Mouse (Mus musculus) forebrain, embryonic 14.5 days (tissue): Measurements from ENCODE around the gene Gxylt1. TPM values are rescaled to one million over a fixed set of nuclear protein-coding genes. Genes with fewer than 3 reads are reported as not detected.

Source experiments
- ATAC-seq: fragments of 200-750 bp; cut with Nextera tagmentation; 2 replicates; pipeline ENCODE4 v1.8.0; 2017; ENCODE audit warnings: mild to moderate bottlenecking, moderate library complexity
- DNase-seq: peaks from one replicate; pipeline ENCODE4 v3.0.0-alpha.2; 2015; ENCODE audit warnings: low spot score
- H3K27ac ChIP-seq: fragments of 300-500 bp; sonication (generic); 2 replicates; pipeline ENCODE4 v1.5.1; 2014; ENCODE audit warnings: low read depth, mild to moderate bottlenecking, control low read depth, low read length, moderate library complexity
- H3K27me3 ChIP-seq: fragments of 300-500 bp; sonication (generic); replicated peaks from 2 replicates; pipeline ENCODE4 v1.6.1; 2014; ENCODE audit warnings: low read length, control low read depth, mixed read lengths; ENCODE audit not compliant: control insufficient read depth, insufficient read depth
- H3K36me3 ChIP-seq: fragments of 300-500 bp; sonication (generic); 2 replicates; pipeline ENCODE4 v1.6.1; 2014; ENCODE audit warnings: low read length, control low read depth; ENCODE audit not compliant: control insufficient read depth, insufficient read depth
- H3K4me1 ChIP-seq: fragments of 300-500 bp; sonication (generic); 2 replicates; pipeline ENCODE4 v1.6.1; 2014; ENCODE audit warnings: antibody characterized with exemption, low read length, control low read depth; ENCODE audit not compliant: control insufficient read depth, insufficient read depth
- H3K4me2 ChIP-seq: fragments of 300-500 bp; sonication (generic); 2 replicates; pipeline ENCODE4 v1.6.1; 2014; ENCODE audit warnings: mild to moderate bottlenecking, control low read depth, low read length
- H3K4me3 ChIP-seq: fragments of 300-500 bp; sonication (generic); 2 replicates; pipeline ENCODE4 v1.5.1; 2014; ENCODE audit warnings: low read depth, low read length, control low read depth
- H3K9ac ChIP-seq: fragments of 300-500 bp; sonication (generic); 2 replicates; pipeline ENCODE4 v1.6.1; 2014; ENCODE audit warnings: mild to moderate bottlenecking, low read length, control low read depth, moderate library complexity
- H3K9me3 ChIP-seq: fragments of 300-500 bp; sonication (generic); replicated peaks from 2 replicates; pipeline ENCODE4 v1.6.1; 2016; ENCODE audit warnings: low read length, control low read depth, mixed read lengths; ENCODE audit not compliant: control insufficient read depth
- WGBS: fragments of 180-500 bp; shearing (Covaris S2); extraction: QIAGEN DNeasy Blood & Tissue Kit; methylation state at CpG from one replicate; pipeline ENCODE4 v1.1.7; 2014; 5-methylcytosine and 5-hydroxymethylcytosine counted together
- polyA plus RNA-seq: library from polyadenylated mRNA; unstranded; fragments of >200 nt; fragmentation: Nextera tagmentation; extraction: Ambion mirVana; gene quantifications from 2 replicates; pipeline ENCODE4 v1.2.1, GENCODE M21; 2014

Gxylt1 gene
- polyA plus RNA-seq, 1 experiment from 2014 or later = 7.8 TPM

DNA sequence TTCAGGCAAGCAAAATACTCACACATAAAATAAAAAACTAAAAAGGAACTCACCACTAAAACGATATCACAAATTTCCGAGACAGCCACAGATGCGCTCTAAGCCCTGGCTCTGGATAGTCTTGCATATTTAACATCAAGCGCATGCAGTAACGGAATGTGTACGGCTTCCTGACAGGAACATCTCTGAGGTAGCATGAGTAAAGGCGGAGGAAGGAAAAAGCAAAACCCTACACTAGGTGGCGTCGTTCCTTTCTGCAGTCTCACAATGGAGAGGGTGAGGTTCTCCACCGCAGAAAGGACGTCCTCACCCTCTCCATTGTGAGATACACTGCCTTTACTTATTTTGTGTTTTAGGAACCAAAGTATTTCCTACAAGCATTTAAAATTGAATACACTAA lies 8.4 kb upstream of the Gxylt1 start:
- no peak overlapping the region for H3K4me2 ChIP-seq
- no peak overlapping the region for H3K4me3 ChIP-seq
- H3K27me3 ChIP-seq = no peaks in the 10 kb centered on the region
- H3K4me1 ChIP-seq = no peaks in the 10 kb centered on the region
- WGBS = 72% methylated on average over 11 of the region's 11 CpGs
- ATAC-seq (no peak), DNase-seq (peak; percentile 25)
- H3K36me3 ChIP-seq = peaks cover 25% of the 10 kb centered on the region; the same call in 1 of the 2 replicates
- H3K9me3 ChIP-seq = no peaks in the 10 kb centered on the region
- no peak overlapping the region for H3K9ac ChIP-seq
- no peak overlapping the region for H3K27ac ChIP-seq

DNA sequence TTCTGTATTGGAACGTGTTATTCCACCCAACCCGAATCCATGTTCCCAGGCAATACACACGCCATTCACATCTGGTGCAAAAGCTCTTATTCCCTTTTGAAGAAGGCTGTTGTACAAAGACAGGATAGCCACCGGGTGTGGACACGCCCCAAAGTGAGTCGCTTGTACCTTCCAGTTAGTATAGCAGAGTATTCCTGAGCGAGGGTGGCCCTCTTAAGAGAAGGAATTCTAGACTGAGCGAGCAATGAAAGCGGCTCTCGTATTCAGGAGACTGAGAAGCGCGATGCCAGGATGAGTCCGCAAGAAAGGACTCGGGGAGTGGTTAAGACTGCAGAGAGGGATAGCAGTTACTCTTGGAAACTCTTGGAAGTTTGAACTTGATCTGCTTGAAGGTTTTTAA lies 1.3 kb upstream of the Gxylt1 start:
- Histone ChIP-seq H3K9ac (peak overlapping the region; percentile 77; the same call in 1 of the 2 replicates), H3K27ac (no peak overlapping the region)

DNA sequence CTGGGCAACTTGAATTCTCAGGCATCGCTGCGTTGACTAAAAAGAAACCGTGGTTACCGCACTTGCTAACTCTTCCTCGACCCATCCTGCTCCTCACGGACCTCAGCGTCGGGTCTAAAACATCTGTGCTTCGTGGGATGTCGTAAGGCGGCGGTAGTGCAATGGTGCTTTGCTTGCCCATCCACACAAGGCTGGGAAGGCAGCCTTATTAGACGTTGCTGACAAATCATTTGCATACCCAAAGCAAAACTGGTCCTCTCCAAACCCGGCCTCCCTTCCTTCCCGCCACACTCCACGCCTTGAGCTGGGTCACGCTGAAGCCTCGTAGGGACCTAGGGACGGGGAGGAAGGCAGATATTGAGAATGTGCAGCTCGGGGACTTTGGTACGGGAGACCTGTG lies 644 bp upstream of the Gxylt1 start:
- Histone ChIP-seq H3K27ac (peak overlapping the region; percentile 88; the same call in 1 of the 2 replicates), H3K4me3 (peak overlapping the region; percentile 69), H3K4me2 (peak overlapping the region; percentile 89), H3K4me1 (peaks cover 18% of the 10 kb centered on the region), H3K36me3 (peaks cover 7% of the 10 kb centered on the region; the same call in 1 of the 2 replicates), H3K9me3 (no peaks in the 10 kb centered on the region), H3K27me3 (no peaks in the 10 kb centered on the region), H3K9ac (peak overlapping the region; percentile 77)
- DNase-seq (peak; percentile 51), ATAC-seq (peak; percentile 47)
- WGBS = under 1% methylated on average over 21 of the region's 21 CpGs

More for the DNA sequence above, 1.3 kb upstream of the Gxylt1 start:
- peak; percentile 36 for DNase-seq
- Histone ChIP-seq H3K4me3 (peak overlapping the region; percentile 69), H3K4me1 (peaks cover 18% of the 10 kb centered on the region), H3K4me2 (peak overlapping the region; percentile 89), H3K27me3 (no peaks in the 10 kb centered on the region), H3K36me3 (peaks cover 8% of the 10 kb centered on the region; the same call in 1 of the 2 replicates), H3K9me3 (no peaks in the 10 kb centered on the region)
- no peak for ATAC-seq
- 2% methylated on average over 14 of the region's 14 CpGs for WGBS

DNA sequence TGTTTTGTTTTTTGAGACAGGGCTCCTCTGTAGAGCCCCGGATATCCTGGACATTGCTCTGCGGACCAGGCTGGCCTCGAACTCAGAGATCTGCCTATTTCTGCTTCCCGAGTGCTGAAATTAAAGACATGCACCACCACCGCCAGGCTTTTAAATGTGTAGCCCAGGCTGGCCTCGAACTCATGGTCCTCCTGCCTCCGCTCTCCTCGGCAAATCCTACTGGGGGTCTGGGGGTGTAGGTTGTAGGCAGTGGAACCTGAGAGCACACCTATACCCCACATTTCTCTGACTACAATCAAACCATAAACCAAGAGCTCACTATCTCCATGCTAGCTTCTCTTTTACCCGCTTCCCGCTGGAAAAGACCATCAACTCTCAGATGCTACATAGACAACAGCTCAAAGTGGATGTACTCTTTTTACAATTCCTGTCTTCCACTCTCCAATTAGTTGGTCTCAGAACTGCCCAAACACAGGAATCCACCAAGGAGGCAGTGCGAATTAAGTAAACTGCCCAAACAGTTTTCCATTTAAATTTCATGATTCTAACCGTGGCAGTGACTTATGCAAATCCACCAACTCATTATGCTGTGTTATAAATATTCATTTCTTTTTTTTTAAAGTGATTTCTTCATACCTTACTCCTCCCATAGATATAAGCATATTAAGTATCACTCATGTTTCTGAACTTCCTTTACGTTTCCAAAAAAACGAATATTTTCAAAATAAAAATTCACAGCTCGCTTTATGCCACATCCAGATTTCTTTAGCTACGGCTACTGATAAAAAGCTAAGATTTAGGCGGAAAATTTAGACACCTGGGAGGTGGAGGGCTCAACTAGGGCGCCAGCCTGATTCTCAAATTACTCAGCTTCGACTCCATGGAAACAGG lies 946 bp downstream of the Gxylt1 start:
- Histone ChIP-seq H3K4me3 (peak overlapping the region; percentile 69), H3K27me3 (no peaks in the 10 kb centered on the region), H3K9me3 (no peaks in the 10 kb centered on the region), H3K36me3 (no peaks in the 10 kb centered on the region; the same call in 1 of the 2 replicates), H3K9ac (peak overlapping the region; percentile 77), H3K27ac (peak overlapping the region; percentile 88; the same call in 1 of the 2 replicates), H3K4me1 (peaks cover 18% of the 10 kb centered on the region), H3K4me2 (peak overlapping the region; percentile 89)
- DNase-seq (no peak), ATAC-seq (no peak)
- 40% methylated on average over 19 of the region's 19 CpGs for WGBS

DNA sequence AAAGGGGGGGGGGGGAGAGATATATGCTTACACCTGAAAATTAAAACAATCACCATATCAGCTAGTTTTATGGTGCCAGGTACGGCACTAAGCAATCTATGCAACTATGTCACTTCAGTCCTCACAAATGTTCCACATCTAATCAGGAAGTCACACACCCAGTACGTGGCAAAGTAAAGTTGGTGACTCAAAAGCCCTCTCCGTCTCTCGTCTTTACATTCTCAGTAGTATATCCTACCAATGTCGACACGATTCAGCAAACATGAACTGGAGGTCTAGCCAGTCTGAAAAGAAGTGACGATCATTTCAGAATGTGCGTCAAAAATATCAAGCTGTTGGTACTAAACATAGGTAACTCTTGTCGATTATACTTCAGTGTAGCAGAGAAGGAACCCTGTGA lies 2.0 kb downstream of the Gxylt1 start:
- Histone ChIP-seq H3K4me2 (no peak overlapping the region), H3K27me3 (no peaks in the 10 kb centered on the region), H3K27ac (no peak overlapping the region), H3K9me3 (no peaks in the 10 kb centered on the region), H3K9ac (no peak overlapping the region), H3K36me3 (no peaks in the 10 kb centered on the region), H3K4me3 (no peak overlapping the region), H3K4me1 (peaks cover 18% of the 10 kb centered on the region)
- 90% methylated on average over 9 of the region's 9 CpGs for WGBS
- ATAC-seq (no peak), DNase-seq (no peak)

DNA sequence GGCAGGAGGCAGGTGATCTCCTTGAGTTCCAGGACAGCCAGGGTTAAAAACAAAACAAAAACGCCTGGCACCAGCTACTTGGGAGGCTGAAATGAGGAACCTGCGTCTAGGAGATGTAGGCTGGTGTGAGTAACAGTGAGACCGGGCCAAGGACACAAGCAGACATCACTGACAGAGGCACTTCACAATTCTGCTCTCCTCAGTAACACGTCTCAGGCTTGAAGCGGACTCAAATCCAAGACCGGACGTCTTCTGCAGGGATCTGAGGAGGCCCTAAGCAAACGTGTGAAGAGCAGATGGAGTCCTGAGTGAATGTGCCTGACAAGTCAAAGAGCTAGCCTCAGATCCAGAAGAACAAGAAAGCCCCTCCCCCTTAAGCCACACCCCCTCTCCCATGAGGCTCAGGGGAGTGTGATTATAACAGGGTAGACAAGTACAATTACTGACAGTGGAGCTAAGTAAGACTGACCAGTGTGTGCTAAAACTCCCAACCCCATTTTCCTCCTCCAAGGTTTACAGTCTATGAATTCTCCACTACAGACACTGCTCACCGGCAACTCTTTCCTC lies 4.6 kb downstream of the Gxylt1 start:
- 70% methylated on average over 9 of the region's 9 CpGs for WGBS
- DNase-seq = no peak
- no peak overlapping the region for H3K9ac ChIP-seq
- no peak overlapping the region for H3K27ac ChIP-seq
- H3K9me3 ChIP-seq = no peaks in the 10 kb centered on the region
- no peaks in the 10 kb centered on the region for H3K27me3 ChIP-seq
- ATAC-seq = no peak
- H3K4me2 ChIP-seq = no peak overlapping the region
- H3K4me3 ChIP-seq = no peak overlapping the region
- H3K4me1 ChIP-seq = peaks cover 13% of the 10 kb centered on the region
- H3K36me3 ChIP-seq = no peaks in the 10 kb centered on the region

GRCm38 (mm10) chr15:93269572-93269971 lies 5.4 kb downstream of the Gxylt1 start:
- WGBS = 92% methylated on average over 7 of the region's 7 CpGs
- H3K36me3 ChIP-seq = no peaks in the 10 kb centered on the region

GRCm38 (mm10) chr15:93268001-93268400 lies 7.0 kb downstream of the Gxylt1 start:
- H3K9ac ChIP-seq = no peak overlapping the region
- H3K9me3 ChIP-seq = no peaks in the 10 kb centered on the region
- no peaks in the 10 kb centered on the region for H3K36me3 ChIP-seq
- peaks cover 2% of the 10 kb centered on the region for H3K4me1 ChIP-seq
- DNase-seq = no peak
- H3K4me3 ChIP-seq = no peak overlapping the region
- no peak overlapping the region for H3K27ac ChIP-seq
- 91% methylated on average over 1 of the region's 1 CpGs for WGBS
- ATAC-seq = no peak
- no peak overlapping the region for H3K4me2 ChIP-seq
- H3K27me3 ChIP-seq = no peaks in the 10 kb centered on the region

More at GRCm38 (mm10) chr15:93269572-93269971, 5.4 kb downstream of the Gxylt1 start:
- no peak overlapping the region for H3K4me2 ChIP-seq
- H3K9ac ChIP-seq = no peak overlapping the region
- ATAC-seq (no peak), DNase-seq (no peak)
- H3K27ac ChIP-seq = no peak overlapping the region
- H3K27me3 ChIP-seq = no peaks in the 10 kb centered on the region
- no peak overlapping the region for H3K4me3 ChIP-seq
- no peaks in the 10 kb centered on the region for H3K9me3 ChIP-seq
- H3K4me1 ChIP-seq = peaks cover 13% of the 10 kb centered on the region

- no peak overlapping the region for H3K9ac ChIP-seq
- no peak overlapping the region for H3K4me2 ChIP-seq
- H3K36me3 ChIP-seq = no peaks in the 10 kb centered on the region
- H3K27me3 ChIP-seq = no peaks in the 10 kb centered on the region
- ATAC-seq = no peak
- no peak overlapping the region for H3K4me3 ChIP-seq
- no peaks in the 10 kb centered on the region for H3K4me1 ChIP-seq
- H3K27ac ChIP-seq = no peak overlapping the region
- no peak for DNase-seq
- 81% methylated on average over 8 of the region's 8 CpGs for WGBS
- no peaks in the 10 kb centered on the region for H3K9me3 ChIP-seq
Observed at GRCm38 (mm10) chr15:93267479-93267878, 7.5 kb downstream of the Gxylt1 start.
